Mouse (Mus musculus): ENCODE data around the gene Camk2g. TPM values are rescaled to one million over a fixed set of nuclear protein-coding genes. Genes with fewer than 3 reads are reported as not detected.

Camk2g gene
- polyA plus RNA-seq, 1 experiment, result 74.2 TPM

DNA sequence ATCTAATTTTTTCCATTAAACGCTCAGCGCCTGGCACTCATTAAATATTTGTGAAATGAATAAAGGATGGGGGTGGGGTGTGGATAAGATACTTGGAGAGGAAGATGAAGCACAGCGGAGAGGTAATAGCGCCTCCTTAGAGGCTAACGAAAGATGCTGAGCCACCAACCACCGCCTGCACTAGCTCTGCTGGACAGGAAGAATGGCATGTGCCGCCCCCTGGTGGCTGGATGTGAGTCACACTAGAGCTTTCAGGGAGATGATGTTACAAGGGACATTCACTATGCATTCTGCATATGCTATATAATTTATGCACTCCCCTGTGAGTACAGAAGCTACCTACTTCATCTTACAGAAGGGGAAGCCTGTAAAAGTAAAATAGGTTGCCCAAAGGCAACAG, 4.9 kb upstream of the Camk2g start:
- TF ChIP-seq MYOD1 (IDR thresholded peaks at IDR 0.05; ENCODE audit: control insufficient read depth, insufficient read length, low read depth), result no peak
- peak; percentile 86 for TF ChIP-seq CTCF (IDR thresholded peaks at IDR 0.05; ENCODE audit: control insufficient read depth, insufficient read depth, insufficient read length)
- no peaks in the 10 kb centered on the region for H3K36me3 ChIP-seq (ENCODE audit: control insufficient read depth, insufficient read depth)

DNA sequence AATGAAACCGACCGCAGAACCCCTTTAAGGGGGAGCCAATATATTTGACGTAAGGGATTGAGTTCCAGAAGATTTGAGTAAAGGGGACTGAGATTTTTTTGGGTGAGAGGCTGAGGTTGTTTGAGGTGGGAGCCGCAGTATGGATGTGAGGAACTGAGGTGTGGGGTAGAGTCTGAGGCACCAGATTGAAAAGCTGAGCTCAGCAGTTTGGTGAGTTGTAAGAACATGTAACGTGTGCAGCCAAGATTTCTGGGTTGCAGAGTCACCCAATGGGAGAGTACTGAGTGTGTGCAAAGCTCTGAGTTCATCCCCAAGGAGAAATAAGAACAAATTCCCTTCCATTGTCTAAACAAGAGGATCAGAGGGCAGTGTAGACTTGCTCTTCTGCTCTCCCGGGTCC, 4.4 kb upstream of the Camk2g start:
- Histone ChIP-seq H3ac (ENCODE audit: control insufficient read depth, insufficient read length, low read depth) (no peak overlapping the region), H3K4me3 (ENCODE audit: insufficient read depth, poor library complexity, severe bottlenecking) (no peak overlapping the region), H3K79me2 (ENCODE audit: control insufficient read depth, insufficient read depth) (peaks cover 25% of the 10 kb centered on the region), H3K36me3 (ENCODE audit: control insufficient read depth, insufficient read depth) (no peaks in the 10 kb centered on the region), H3K27me3 (ENCODE audit: control insufficient read depth, insufficient read depth, insufficient read length) (no peaks in the 10 kb centered on the region), H3K79me3 (ENCODE audit: low read depth) (peaks cover 7% of the 10 kb centered on the region)
- TF ChIP-seq USF1 (IDR thresholded peaks at IDR 0.05; ENCODE audit: low read depth), result no peak
- TF ChIP-seq MYOG (IDR thresholded peaks at IDR 0.05; ENCODE audit: control insufficient read depth, extremely low read depth, insufficient read length), result no peak
- no peak for TF ChIP-seq MYOD1 (IDR thresholded peaks at IDR 0.05; ENCODE audit: control insufficient read depth, insufficient read length, low read depth)
- no peak for TF ChIP-seq CEBPB (IDR thresholded peaks at IDR 0.05; ENCODE audit: low read depth)
- TF ChIP-seq MAX (IDR thresholded peaks at IDR 0.05), result no peak
- TF ChIP-seq FOSL1 (IDR thresholded peaks at IDR 0.05; ENCODE audit: insufficient read depth, low read length, poor library complexity, severe bottlenecking), result no peak
- TF ChIP-seq CTCF (IDR thresholded peaks at IDR 0.05; ENCODE audit: control insufficient read depth, insufficient read depth, insufficient read length), result no peak

More for the DNA sequence above, 4.9 kb upstream of the Camk2g start:
- Histone ChIP-seq H3ac (ENCODE audit: control insufficient read depth, insufficient read length, low read depth) (no peak overlapping the region), H3K79me3 (ENCODE audit: low read depth) (peaks cover 7% of the 10 kb centered on the region), H3K79me2 (ENCODE audit: control insufficient read depth, insufficient read depth) (peaks cover 20% of the 10 kb centered on the region), H3K4me3 (ENCODE audit: insufficient read depth, poor library complexity, severe bottlenecking) (no peak overlapping the region), H3K27me3 (ENCODE audit: control insufficient read depth, insufficient read depth, insufficient read length) (no peaks in the 10 kb centered on the region)

DNA sequence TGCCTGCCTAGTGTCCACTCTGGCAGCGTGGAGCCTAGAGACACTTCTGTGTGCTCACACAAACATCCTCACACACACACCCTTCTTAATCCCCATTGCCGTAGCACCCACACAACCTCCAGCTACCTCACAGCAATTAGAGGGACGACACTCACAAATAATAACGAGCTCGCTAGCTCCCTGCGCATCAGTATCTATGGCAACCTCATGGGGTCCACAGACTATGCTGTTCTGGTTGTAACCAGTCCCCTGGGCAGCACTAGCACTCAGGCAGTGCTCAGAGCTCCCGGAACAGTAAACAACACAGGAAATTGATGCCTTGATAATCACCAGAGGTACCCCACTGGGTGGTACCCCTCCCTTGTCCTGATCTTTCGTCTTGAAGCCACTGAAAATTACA, 2.8 kb upstream of the Camk2g start:
- H3K79me2 ChIP-seq (ENCODE audit: control insufficient read depth, insufficient read depth), result peaks cover 41% of the 10 kb centered on the region
- H3ac ChIP-seq (ENCODE audit: control insufficient read depth, insufficient read length, low read depth), result peak overlapping the region; percentile 27
- TF ChIP-seq MYOG (IDR thresholded peaks at IDR 0.05; ENCODE audit: control insufficient read depth, extremely low read depth, insufficient read length), result no peak
- no peak for TF ChIP-seq FOSL1 (IDR thresholded peaks at IDR 0.05; ENCODE audit: insufficient read depth, low read length, poor library complexity, severe bottlenecking)
- no peak for TF ChIP-seq CEBPB (IDR thresholded peaks at IDR 0.05; ENCODE audit: low read depth)
- no peak for TF ChIP-seq MAX (IDR thresholded peaks at IDR 0.05)
- TF ChIP-seq USF1 (IDR thresholded peaks at IDR 0.05; ENCODE audit: low read depth), result no peak
- no peak for TF ChIP-seq CTCF (IDR thresholded peaks at IDR 0.05; ENCODE audit: control insufficient read depth, insufficient read depth, insufficient read length)
- TF ChIP-seq MYOD1 (IDR thresholded peaks at IDR 0.05; ENCODE audit: control insufficient read depth, insufficient read length, low read depth), result no peak
- H3K79me3 ChIP-seq (ENCODE audit: low read depth), result peaks cover 19% of the 10 kb centered on the region
- H3K36me3 ChIP-seq (ENCODE audit: control insufficient read depth, insufficient read depth), result peaks cover 8% of the 10 kb centered on the region
- H3K4me3 ChIP-seq (ENCODE audit: insufficient read depth, poor library complexity, severe bottlenecking), result no peak overlapping the region
- H3K27me3 ChIP-seq (ENCODE audit: control insufficient read depth, insufficient read depth, insufficient read length), result no peaks in the 10 kb centered on the region

DNA sequence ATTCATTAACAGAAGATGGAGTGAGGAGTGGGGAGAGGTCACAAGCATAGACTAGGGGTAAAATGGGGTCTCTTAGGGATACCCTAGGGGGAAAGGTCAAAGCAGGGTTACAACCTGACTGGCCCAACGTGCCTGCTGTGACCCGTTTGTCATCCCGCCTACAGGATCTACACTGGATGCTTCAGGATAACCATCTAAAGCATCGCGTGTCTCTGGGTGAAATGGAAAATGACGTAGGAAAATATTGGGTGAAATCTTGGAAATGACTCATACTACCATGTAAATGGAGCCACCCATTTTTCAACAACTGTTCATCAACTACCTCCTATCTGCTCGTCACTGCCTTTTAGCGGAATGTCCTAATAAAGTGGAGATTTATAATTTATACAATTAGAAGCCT, 2.3 kb upstream of the Camk2g start:
- Histone ChIP-seq H3ac (ENCODE audit: control insufficient read depth, insufficient read length, low read depth) (peak overlapping the region; percentile 34), H3K79me3 (ENCODE audit: low read depth) (peaks cover 24% of the 10 kb centered on the region), H3K27me3 (ENCODE audit: control insufficient read depth, insufficient read depth, insufficient read length) (no peaks in the 10 kb centered on the region), H3K79me2 (ENCODE audit: control insufficient read depth, insufficient read depth) (peaks cover 46% of the 10 kb centered on the region), H3K36me3 (ENCODE audit: control insufficient read depth, insufficient read depth) (peaks cover 12% of the 10 kb centered on the region), H3K4me3 (ENCODE audit: insufficient read depth, poor library complexity, severe bottlenecking) (peak overlapping the region; percentile 27)
- no peak for TF ChIP-seq USF1 (IDR thresholded peaks at IDR 0.05; ENCODE audit: low read depth)
- peak; percentile 6 for TF ChIP-seq FOSL1 (IDR thresholded peaks at IDR 0.05; ENCODE audit: insufficient read depth, low read length, poor library complexity, severe bottlenecking)
- no peak for TF ChIP-seq CTCF (IDR thresholded peaks at IDR 0.05; ENCODE audit: control insufficient read depth, insufficient read depth, insufficient read length)
- TF ChIP-seq MAX (IDR thresholded peaks at IDR 0.05), result peak; percentile 76

DNA sequence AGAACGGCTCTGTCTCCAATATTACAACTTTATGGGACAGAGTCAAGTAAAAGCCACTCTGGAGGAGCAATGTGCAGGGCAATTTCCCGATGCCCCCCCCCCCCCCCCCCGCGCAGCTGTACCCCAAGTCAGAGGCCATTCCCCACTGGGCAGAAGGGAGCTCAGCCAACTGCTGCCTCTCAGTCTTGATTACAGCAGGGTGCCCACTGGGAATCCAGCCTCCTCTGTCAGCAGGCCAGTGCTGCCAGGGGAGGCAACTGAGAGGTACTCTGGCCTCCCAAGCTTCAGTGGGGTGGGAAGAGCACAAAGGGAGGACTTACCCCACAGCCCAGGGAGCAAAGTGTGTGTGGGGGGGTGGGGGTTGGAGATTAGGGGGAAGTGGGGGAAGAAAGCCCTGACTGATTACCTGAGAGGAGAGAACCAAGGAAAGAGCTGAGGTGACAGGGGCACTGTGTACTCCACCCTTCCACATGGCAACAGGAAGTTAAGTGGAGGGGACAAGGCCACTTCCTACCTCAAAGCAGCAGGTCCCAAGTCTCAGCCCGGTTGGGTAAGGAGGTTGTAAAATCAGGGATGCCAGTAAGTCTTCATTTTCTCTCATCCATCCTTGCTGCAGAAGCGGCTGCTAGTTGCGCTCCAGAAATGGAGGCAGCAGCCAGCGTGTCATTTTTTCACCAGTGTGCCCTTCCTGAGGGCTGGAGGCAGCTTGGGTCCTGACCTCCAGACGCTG, 1.7 kb upstream of the Camk2g start:
- H3ac ChIP-seq (ENCODE audit: control insufficient read depth, insufficient read length, low read depth), result peak overlapping the region; percentile 34
- H3K36me3 ChIP-seq (ENCODE audit: control insufficient read depth, insufficient read depth), result peaks cover 17% of the 10 kb centered on the region
- H3K27me3 ChIP-seq (ENCODE audit: control insufficient read depth, insufficient read depth, insufficient read length), result no peaks in the 10 kb centered on the region
- TF ChIP-seq CEBPB (IDR thresholded peaks at IDR 0.05; ENCODE audit: low read depth), result no peak
- TF ChIP-seq CTCF (IDR thresholded peaks at IDR 0.05; ENCODE audit: control insufficient read depth, insufficient read depth, insufficient read length), result no peak
- TF ChIP-seq USF1 (IDR thresholded peaks at IDR 0.05; ENCODE audit: low read depth), result no peak
- TF ChIP-seq MYOD1 (IDR thresholded peaks at IDR 0.05; ENCODE audit: control insufficient read depth, insufficient read length, low read depth), result no peak
- TF ChIP-seq MYOG (IDR thresholded peaks at IDR 0.05; ENCODE audit: control insufficient read depth, extremely low read depth, insufficient read length), result no peak
- TF ChIP-seq MAX (IDR thresholded peaks at IDR 0.05), result no peak
- H3K4me3 ChIP-seq (ENCODE audit: insufficient read depth, poor library complexity, severe bottlenecking), result peak overlapping the region; percentile 27
- H3K79me3 ChIP-seq (ENCODE audit: low read depth), result peaks cover 30% of the 10 kb centered on the region
- H3K79me2 ChIP-seq (ENCODE audit: control insufficient read depth, insufficient read depth), result peaks cover 52% of the 10 kb centered on the region

DNA sequence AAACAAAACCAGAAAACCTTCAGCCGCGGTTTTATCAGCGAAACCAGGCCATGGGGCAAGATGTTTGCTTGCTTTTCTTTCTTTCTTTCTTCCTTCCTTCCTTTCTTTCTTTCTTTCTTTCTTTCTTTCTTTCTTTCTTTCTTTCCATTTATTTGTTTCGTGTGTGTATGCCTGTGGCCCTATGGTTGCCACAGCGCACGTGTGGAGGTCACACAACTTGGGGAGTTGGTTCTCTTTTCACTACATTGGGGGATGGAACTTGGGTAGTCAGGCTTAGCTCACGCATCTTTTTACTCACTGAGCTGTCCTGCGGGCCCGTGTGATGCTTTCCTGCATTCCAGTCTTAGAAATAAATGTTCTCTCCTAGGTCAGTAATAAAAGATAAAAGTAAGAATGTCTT, 701 bp upstream of the Camk2g start:
- Histone ChIP-seq H3K4me3 (ENCODE audit: insufficient read depth, poor library complexity, severe bottlenecking) (peak overlapping the region; percentile 74), H3K36me3 (ENCODE audit: control insufficient read depth, insufficient read depth) (peaks cover 27% of the 10 kb centered on the region), H3K79me2 (ENCODE audit: control insufficient read depth, insufficient read depth) (peaks cover 62% of the 10 kb centered on the region), H3K79me3 (ENCODE audit: low read depth) (peaks cover 40% of the 10 kb centered on the region), H3ac (ENCODE audit: control insufficient read depth, insufficient read length, low read depth) (peak overlapping the region; percentile 85), H3K27me3 (ENCODE audit: control insufficient read depth, insufficient read depth, insufficient read length) (no peaks in the 10 kb centered on the region)
- TF ChIP-seq MYOG (IDR thresholded peaks at IDR 0.05; ENCODE audit: control insufficient read depth, extremely low read depth, insufficient read length), result no peak
- no peak for TF ChIP-seq MAX (IDR thresholded peaks at IDR 0.05)
- TF ChIP-seq CEBPB (IDR thresholded peaks at IDR 0.05; ENCODE audit: low read depth), result no peak
- no peak for TF ChIP-seq CTCF (IDR thresholded peaks at IDR 0.05; ENCODE audit: control insufficient read depth, insufficient read depth, insufficient read length)
- TF ChIP-seq USF1 (IDR thresholded peaks at IDR 0.05; ENCODE audit: low read depth), result no peak
- no peak for TF ChIP-seq MYOD1 (IDR thresholded peaks at IDR 0.05; ENCODE audit: control insufficient read depth, insufficient read length, low read depth)
- TF ChIP-seq FOSL1 (IDR thresholded peaks at IDR 0.05; ENCODE audit: insufficient read depth, low read length, poor library complexity, severe bottlenecking), result no peak
